Mouse (Mus musculus) CH12.LX (cell line): ENCODE data around the gene Gm10061. TPM values are rescaled to one million over a fixed set of nuclear protein-coding genes. Genes with fewer than 3 reads are reported as not detected.
"Not testable (repeated sequence)": the region's sequence is repeated elsewhere in the genome, so short reads cannot be mapped to it uniquely, and the experiment has no call there.

Source experiments
- DNase-seq: peaks from one replicate; pipeline ENCODE4 v3.0.0-alpha.2; 2013; ENCODE audit errors: extremely low read depth
- H3K27ac ChIP-seq: 2 replicates; pipeline ENCODE4 v1.5.1; 2012; ENCODE audit warnings: low read depth, mild to moderate bottlenecking, control low read depth, moderate library complexity; ENCODE audit not compliant: insufficient read depth
- H3K27me3 ChIP-seq: replicated peaks from 2 replicates; pipeline ENCODE3; 2012; ENCODE audit warnings: inconsistent platforms
- H3K36me3 ChIP-seq, 2 experiments: replicated peaks in 1 of 2; 2 replicates each; pipeline versions ENCODE3 to v1.6.1; 2012; ENCODE audit warnings: inconsistent platforms in 1 of 2, low read length in 1 of 2, mild to moderate bottlenecking in 1 of 2, mixed read lengths in 1 of 2, moderate library complexity in 1 of 2; ENCODE audit not compliant: control insufficient read depth in 1 of 2, insufficient read depth in 1 of 2
- H3K4me1 ChIP-seq, 2 experiments: 2 replicates each; pipeline ENCODE4 v1.6.1; 2012; ENCODE audit warnings: inconsistent platforms in 1 of 2, moderate library complexity in 1 of 2; ENCODE audit not compliant: insufficient read depth in 2 of 2, control insufficient read depth in 1 of 2
- H3K4me2 ChIP-seq: 2 replicates; pipeline ENCODE4 v1.6.1; 2012; ENCODE audit warnings: low read depth, mild to moderate bottlenecking, control low read depth; ENCODE audit not compliant: poor library complexity, insufficient read depth, severe bottlenecking
- H3K4me3 ChIP-seq, 3 experiments: fragments of 150-350 bp in 1 of 3; sonication (generic) in 1 of 3; replicated peaks in 1 of 3; 2 replicates each; pipeline versions ENCODE3 to v1.5.1; 2011 to 2012; ENCODE audit warnings: low read depth in 2 of 3, low read length in 2 of 3, mild to moderate bottlenecking in 2 of 3, moderate library complexity in 2 of 3, control low read depth in 1 of 3, improper control_type of control experiment in 1 of 3, inconsistent platforms in 1 of 3, mixed read lengths in 1 of 3; ENCODE audit not compliant: poor library complexity in 1 of 3
- H3K79me2 ChIP-seq: replicated peaks from 2 replicates; pipeline ENCODE4 v1.6.1; 2012; ENCODE audit warnings: mild to moderate bottlenecking, moderate library complexity; ENCODE audit not compliant: control insufficient read depth, poor library complexity, insufficient read depth, severe bottlenecking; ENCODE audit errors: extremely low read depth
- H3K9ac ChIP-seq: 2 replicates; pipeline ENCODE4 v1.6.1; 2012; ENCODE audit warnings: low read depth, mild to moderate bottlenecking, control low read depth, moderate library complexity; ENCODE audit not compliant: insufficient read depth
- H3K9me3 ChIP-seq: replicated peaks from 2 replicates; pipeline ENCODE3; 2012; ENCODE audit warnings: low read length, inconsistent platforms, mixed read lengths
- CHD1 ChIP-seq: IDR thresholded peaks from 2 replicates; pipeline ENCODE4 v1.6.1; 2012; ENCODE audit warnings: low read depth, low read length, improper control_type of control experiment, inconsistent platforms
- CTCF ChIP-seq, 2 experiments: IDR thresholded peaks in 1 of 2; conservative IDR thresholded peaks in 1 of 2; 2 replicates each; pipeline ENCODE4 v1.5.1; 2011 to 2012; ENCODE audit warnings: low read depth in 2 of 2, low read length in 2 of 2, improper control_type of control experiment in 1 of 2, inconsistent platforms in 1 of 2, mild to moderate bottlenecking in 1 of 2, moderate library complexity in 1 of 2
- ELF1 ChIP-seq: IDR thresholded peaks from 2 replicates; pipeline ENCODE4 v1.6.1; 2014; ENCODE audit warnings: low read depth, mild to moderate bottlenecking, inconsistent platforms, low read length, improper control_type of control experiment
- EP300 ChIP-seq: IDR thresholded peaks from 2 replicates; pipeline ENCODE4 v1.6.1; 2011; ENCODE audit warnings: low read length, improper control_type of control experiment
- ETS1 ChIP-seq: conservative IDR thresholded peaks from 2 replicates; pipeline ENCODE4 v1.6.1; 2012; ENCODE audit warnings: low read depth, mild to moderate bottlenecking, inconsistent platforms, low read length, improper control_type of control experiment, moderate library complexity
- GABPA ChIP-seq: IDR thresholded peaks from 2 replicates; pipeline ENCODE4 v1.6.1; 2012; ENCODE audit warnings: low read depth, low read length, improper control_type of control experiment, inconsistent platforms; ENCODE audit not compliant: insufficient replicate concordance
- JUND ChIP-seq: conservative IDR thresholded peaks from 2 replicates; pipeline ENCODE4 v1.6.1; 2011; ENCODE audit warnings: low read depth, low read length, improper control_type of control experiment
- KAT2A ChIP-seq: IDR thresholded peaks from 2 replicates; pipeline ENCODE4 v1.6.1; 2012; ENCODE audit warnings: low read length, improper control_type of control experiment, inconsistent platforms; ENCODE audit not compliant: insufficient replicate concordance
- NELFE ChIP-seq: IDR thresholded peaks from 2 replicates; pipeline ENCODE4 v1.6.1; 2011; ENCODE audit warnings: low read depth, low read length, improper control_type of control experiment
- POLR2A ChIP-seq: IDR thresholded peaks from 2 replicates; pipeline ENCODE4 v1.6.1; 2011; ENCODE audit warnings: low read depth, mild to moderate bottlenecking, improper control_type of control experiment, low read length
- RAD21 ChIP-seq: IDR thresholded peaks from 2 replicates; pipeline ENCODE4 v1.6.1; 2011; ENCODE audit warnings: low read depth, mild to moderate bottlenecking, low read length, improper control_type of control experiment, moderate library complexity
- TBP ChIP-seq: conservative IDR thresholded peaks from 2 replicates; pipeline ENCODE4 v1.6.1; 2011; ENCODE audit warnings: low read depth, low read length, improper control_type of control experiment
- TCF12 ChIP-seq: IDR thresholded peaks from 2 replicates; pipeline ENCODE4 v1.6.1; 2014; ENCODE audit warnings: low read depth, mild to moderate bottlenecking, inconsistent platforms, low read length, improper control_type of control experiment
- USF2 ChIP-seq: conservative IDR thresholded peaks from 2 replicates; pipeline ENCODE4 v1.6.1; 2011; ENCODE audit warnings: low read depth, low read length, improper control_type of control experiment
- ZC3H11A ChIP-seq: IDR thresholded peaks from 2 replicates; pipeline ENCODE4 v1.6.1; 2012; ENCODE audit warnings: low read depth, mild to moderate bottlenecking, inconsistent platforms, low read length, improper control_type of control experiment
- dilution Hi-C: fragments of 300-500 bp; cut with MboI; formaldehyde crosslinking; loops from 2 replicates; pipeline ENCODE4 v1.14.3; 2020; ENCODE audit warnings: low sequenced_read_pairs; ENCODE audit not compliant: extremely low pct_unique_long_range_greater_than_20kb, extremely low pct_ligation_motif_present
- in situ Hi-C: fragments of 300-500 bp; cut with MboI; formaldehyde crosslinking; loops from 3 replicates; pipeline ENCODE4 v1.14.3; 2019; ENCODE audit warnings: low sequenced_read_pairs, low pct_ligation_motif_present, low pct_unique_long_range_greater_than_20kb, mixed read lengths
- polyA plus RNA-seq: library from polyadenylated mRNA; unstranded; fragments of >175 nt; gene quantifications from 2 replicates; pipeline ENCODE4 v1.2.1, GENCODE M21; 2012; ENCODE audit warnings: low read depth; ENCODE audit not compliant: insufficient read length
- total RNA-seq, 2 experiments: library from RNA; depleted of rRNA; stranded (reverse); fragments of 300-350 nt in 1 of 2; fragments of >200 nt in 1 of 2; gene quantifications; 2 replicates each; pipeline ENCODE4 v1.2.3; 2012 to 2014

The Gm10061 gene
- total RNA-seq (2012; rRNA removed) (not detected in 2 replicates), total RNA-seq (2014; rRNA removed) (not detected in 2 replicates), polyA plus RNA-seq (not detected in 2 replicates)

- dilution Hi-C loops, result no loop called here
- Histone ChIP-seq H3K9ac (no peak within 1 kb of the TSS), H3K4me2 (no peak within 1 kb of the TSS)
- no peak for TF ChIP-seq TBP
- no peak for TF ChIP-seq RAD21
- no peak for TF ChIP-seq USF2
- no peak for TF ChIP-seq ZC3H11A
- TF ChIP-seq CHD1, result no peak
- TF ChIP-seq KAT2A, result no peak
- TF ChIP-seq GABPA, result no peak
- TF ChIP-seq, all 38 proteins: peak for 0
- Histone ChIP-seq H3K27me3 (no peaks in the 10 kb centered on the region), H3K4me1 (no peaks in the 10 kb centered on the region), H3K4me3 (no peak within 1 kb of the TSS), H3K9me3 (peaks cover 38% of the 10 kb centered on the region), H3K36me3 (no peaks in the 10 kb centered on the region), H3K27ac (no peak within 1 kb of the TSS), H3K79me2 (no peaks in the 10 kb centered on the region)
- no peak for DNase-seq
- in situ Hi-C loops, result no loop called here
Observed at GRCm38 (mm10) chr16:89150786-89151185, at the start of gene Gm10061. Gene Gm10061, plus strand, starts transcription at chr16:89151086.

GRCm38 (mm10) chr16:89140551-89140950 is 10.3 kb upstream of the Gm10061 start, which contains the start of gene Gm6358:
Gene Gm6358, plus strand, starts transcription at chr16:89140851.
- no peak within 1 kb of the TSS for H3K27ac ChIP-seq
- DNase-seq, result no peak
- no peaks in the 10 kb centered on the region for H3K79me2 ChIP-seq
- no peaks in the 10 kb centered on the region for H3K4me1 ChIP-seq
- H3K4me3 ChIP-seq, result no peak within 1 kb of the TSS
- H3K36me3 ChIP-seq, result no peaks in the 10 kb centered on the region
- TF ChIP-seq EP300 (no peak), GABPA (no peak), CHD1 (no peak), ELF1 (no peak), POLR2A (no peak), JUND (no peak), TCF12 (no peak), USF2 (no peak), ETS1 (no peak), RAD21 (no peak)
- in situ Hi-C loops (no loop called here), dilution Hi-C loops (no loop called here)
- no peak within 1 kb of the TSS for H3K9ac ChIP-seq
- no peak within 1 kb of the TSS for H3K4me2 ChIP-seq
- peaks cover 46% of the 10 kb centered on the region for H3K9me3 ChIP-seq
- no peaks in the 10 kb centered on the region for H3K27me3 ChIP-seq

- in situ Hi-C loops (no loop called here), dilution Hi-C loops (no loop called here)
- H3K4me1 ChIP-seq, result no peaks in the 10 kb centered on the region
Observed at GRCm38 (mm10) chr16:89157652-89158051, 6.8 kb downstream of the Gm10061 start, which contains the start of gene Gm9789. Gene Gm9789, plus strand, starts transcription at chr16:89157952.

GRCm38 (mm10) chr16:89169190-89169589 is 18.3 kb downstream of the Gm10061 start, which contains the start of gene Gm7735:
Gene Gm7735, plus strand, starts transcription at chr16:89169490.
- H3K4me1 ChIP-seq, H3K4me2 ChIP-seq, in situ Hi-C loops, H3K9ac ChIP-seq, H3K36me3 ChIP-seq, H3K4me3 ChIP-seq, H3K27me3 ChIP-seq, H3K27ac ChIP-seq, DNase-seq, H3K79me2 ChIP-seq, dilution Hi-C loops: not testable (repeated sequence)
- H3K9me3 ChIP-seq, result peaks cover 22% of the 10 kb centered on the region

More at GRCm38 (mm10) chr16:89157652-89158051, 6.8 kb downstream of the Gm10061 start, which contains the start of gene Gm9789:
- H3K9ac ChIP-seq, result no peak within 1 kb of the TSS
- no peaks in the 10 kb centered on the region for H3K36me3 ChIP-seq
- H3K9me3 ChIP-seq, result peaks cover 51% of the 10 kb centered on the region
- TF ChIP-seq NELFE (no peak), ETS1 (no peak), JUND (no peak), CTCF (conservative IDR thresholded peaks at IDR 0.05 in 1 of 2, IDR thresholded peaks at IDR 0.05 in 1 of 2; ENCODE audit: low read depth in 2 of 2, low read length in 2 of 2) (no peak), RAD21 (no peak)
- no peak within 1 kb of the TSS for H3K4me2 ChIP-seq
- no peak for DNase-seq
- H3K4me3 ChIP-seq, result no peak within 1 kb of the TSS
- no peaks in the 10 kb centered on the region for H3K27me3 ChIP-seq
- no peaks in the 10 kb centered on the region for H3K79me2 ChIP-seq
- H3K27ac ChIP-seq, result no peak within 1 kb of the TSS
